In the genomic region with DNA sequence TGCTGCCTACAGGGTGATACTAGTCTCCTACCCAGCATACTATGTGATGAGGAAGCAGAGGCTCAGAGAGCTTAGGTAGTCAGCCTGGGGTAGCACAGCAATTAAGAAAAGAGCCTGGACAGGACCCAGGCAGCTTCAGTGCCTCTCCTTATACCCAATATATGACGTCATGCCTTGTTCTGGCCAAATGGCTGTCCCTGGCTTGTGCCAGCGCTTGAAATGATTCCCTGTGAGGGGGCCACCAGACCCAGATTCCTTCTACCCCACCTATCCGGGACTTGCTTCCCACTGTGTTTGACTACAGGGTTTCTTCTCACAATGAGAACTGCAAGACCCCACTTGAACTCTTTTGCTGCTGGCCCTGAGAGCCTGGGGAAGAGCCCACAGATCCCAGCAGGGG, we compare ENCODE assay signal across 11 mouse cellular contexts. TPM values are rescaled to one million over a fixed set of nuclear protein-coding genes. Genes with fewer than 3 reads are reported as not detected.
DNase-seq lines count a peak whose midpoint lies in the region; ATAC-seq and TF ChIP-seq lines count a peak whose summit lies in the region.
"Had no signal": no experiment of that assay in that cellular context is flagged by ENCODE, and none has a peak within 500 bp of the region (broad histone marks: within the 10 kb centered on the region; RNA-seq: fewer than 3 reads in every experiment).

No protein-coding gene starts in this region.

- no peak overlapping the region for H3K4me3 ChIP-seq in gastrocnemius, adult 2 months
- H3K4me3 ChIP-seq in embryonic fibroblast, embryonic 13.5 days (ENCODE audit: insufficient read depth, low read length), result no peak overlapping the region
- H3K4me3 ChIP-seq in limb, embryonic 12.5 days (replicated peaks), result no peak overlapping the region; the same call in 1 of the 2 replicates

- TF ChIP-seq POLR2A in embryonic fibroblast, embryonic 13.5 days (IDR thresholded peaks at IDR 0.05; ENCODE audit: low read depth, low read length), result no peak

- peak overlapping the region; percentile 63 for H3K27ac ChIP-seq in gastrocnemius, adult 2 months
- H3K27ac ChIP-seq in embryonic fibroblast, embryonic 13.5 days (ENCODE audit: insufficient read depth, low read length), result peak overlapping the region; percentile 66
- H3K27ac ChIP-seq in limb, embryonic 12.5 days, result peak overlapping the region; percentile 98

- 0% methylated on average over 3 of the region's 3 CpGs for WGBS in limb, embryonic 12.5 days

- no peaks in the 10 kb centered on the region for H3K36me3 ChIP-seq in limb, embryonic 12.5 days

- ATAC-seq in limb, embryonic 12.5 days (ENCODE audit: insufficient number of reproducible peaks, insufficient read depth, low FRiP score, low TSS enrichment, low read depth), result peak; percentile 11

- H3K27me3 ChIP-seq in limb, embryonic 12.5 days, result no peaks in the 10 kb centered on the region

- H3K9me3 ChIP-seq in limb, embryonic 12.5 days, result no peaks in the 10 kb centered on the region

- DNase-seq in gastrocnemius, adult 2 months, result peak; percentile 38
- DNase-seq in gastrocnemius, postnatal 25 days, result no peak
- peak; percentile 53 for DNase-seq in 3134 (ENCODE audit: extremely low read depth, insufficient read length, low spot score)
- DNase-seq in adrenal gland, postnatal 14 days, result no peak
- no peak for DNase-seq in right cerebral cortex, postnatal 36 days (ENCODE audit: low spot score in 2 of 2)
- no peak for DNase-seq in frontal cortex, adult 2 months (ENCODE audit: extremely low spot score in 1 of 2, low spot score in 1 of 2)

- peaks cover 11% of the 10 kb centered on the region for H3K4me1 ChIP-seq in embryonic fibroblast, embryonic 13.5 days (ENCODE audit: control insufficient read depth, insufficient read depth, low read length)
- H3K4me1 ChIP-seq in limb, embryonic 12.5 days (replicated peaks), result peaks cover 52% of the 10 kb centered on the region

- peak overlapping the region; percentile 46 for H3K4me2 ChIP-seq in limb, embryonic 12.5 days

- no peak for TF ChIP-seq CTCF in gastrocnemius, adult 2 months (IDR thresholded peaks at IDR 0.05)
- TF ChIP-seq CTCF in embryonic fibroblast, embryonic 13.5 days (IDR thresholded peaks at IDR 0.05; ENCODE audit: borderline replicate concordance, insufficient read depth, low read length), result no peak

- H3K9ac ChIP-seq in limb, embryonic 12.5 days (replicated peaks), result no peak overlapping the region

- intact Hi-C loops in gastrocnemius, adult 2 months (cut with DNase I), result no loop called here

RNA-seq across cellular contexts. Expression of gene Tgfbi, which starts 27.8 kb away (rescaled TPM):
- 10 to 100 TPM; 13.0 to 24.8 TPM for total RNA-seq in gastrocnemius, adult 2 months (2021)
- 10 to 100 TPM; 19.2 to 20.5 TPM for total RNA-seq in gastrocnemius, postnatal 25 days (2021)
- polyA plus RNA-seq in embryonic fibroblast, embryonic 13.5 days (2011; ENCODE audit: insufficient read length, low read depth, missing spikeins), result 64.4 and 125 TPM in 2 replicates
- 111 and 113 TPM in 2 replicates for polyA plus RNA-seq in limb, embryonic 12.5 days (2016; fragmentation: Nextera tagmentation; extraction: Ambion mirVana)
- total RNA-seq in adrenal gland, postnatal 14 days (2021), result 40.1 and 59.6 TPM in 2 replicates
- 4.5 and 4.7 TPM in 2 replicates for polyA plus RNA-seq in frontal cortex, adult 2 months (2012; rRNA removed)

RNA-seq across cellular contexts. Expression of gene Lect2, which starts 33.2 kb away (rescaled TPM):
- not detected for total RNA-seq in gastrocnemius, adult 2 months (2021)
- total RNA-seq in gastrocnemius, postnatal 25 days (2021), result not detected
- polyA plus RNA-seq in embryonic fibroblast, embryonic 13.5 days (2011; ENCODE audit: insufficient read length, low read depth, missing spikeins), result not detected in 2 replicates
- not detected in 2 replicates for polyA plus RNA-seq in limb, embryonic 12.5 days (2016; fragmentation: Nextera tagmentation; extraction: Ambion mirVana)
- 1.3 and 46.7 TPM in 2 replicates for total RNA-seq in adrenal gland, postnatal 14 days (2021)
- polyA plus RNA-seq in frontal cortex, adult 2 months (2012; rRNA removed), result not detected in 2 replicates
- total RNA-seq: common myeloid progenitor, adult 5-6 weeks; left cerebral cortex, adult 18-20 months had no signal
- polyA plus RNA-seq: spleen, adult 2 months had no signal

RNA-seq across cellular contexts. Expression of gene Fbxl21, which starts 59.2 kb away (rescaled TPM):
- not detected for total RNA-seq in gastrocnemius, adult 2 months (2021)
- total RNA-seq in gastrocnemius, postnatal 25 days (2021), result under 1 TPM in 1 of 2 experiments, not detected in 1; 0.51 TPM
- 2.1 and 3.0 TPM in 2 replicates for polyA plus RNA-seq in embryonic fibroblast, embryonic 13.5 days (2011; ENCODE audit: insufficient read length, low read depth, missing spikeins)
- polyA plus RNA-seq in limb, embryonic 12.5 days (2016; fragmentation: Nextera tagmentation; extraction: Ambion mirVana), result 2.8 TPM in 2 replicates
- total RNA-seq in adrenal gland, postnatal 14 days (2021), result 2.7 and 3.0 TPM in 2 replicates
- 4.6 and 5.8 TPM in 2 replicates for polyA plus RNA-seq in frontal cortex, adult 2 months (2012; rRNA removed)
- total RNA-seq: common myeloid progenitor, adult 5-6 weeks had no signal

Comparison
In these comparisons a context has a peak if more than half of its experiments do, and no peak if none do; other contexts are left out.
1. DNase-seq: peak in gastrocnemius, adult 2 months (single experiment) and 3134 (single experiment); none in gastrocnemius, postnatal 25 days (single experiment), adrenal gland, postnatal 14 days (single experiment), right cerebral cortex, postnatal 36 days (0 of 2) and frontal cortex, adult 2 months (0 of 2).
2. Peak in every context shown above with its lines, with median percentiles within 50 percentile points of each other: H3K27ac ChIP-seq.